Mouse (Mus musculus): ENCODE data around the gene Slc47a1. TPM values are rescaled to one million over a fixed set of nuclear protein-coding genes. Genes with fewer than 3 reads are reported as not detected.
A peak's percentile ranks its signal among the peaks of the same experiment; 100 is the strongest.

Slc47a1 gene
- polyA plus RNA-seq, 2 experiments, result 0.65 to 0.82 TPM

DNA sequence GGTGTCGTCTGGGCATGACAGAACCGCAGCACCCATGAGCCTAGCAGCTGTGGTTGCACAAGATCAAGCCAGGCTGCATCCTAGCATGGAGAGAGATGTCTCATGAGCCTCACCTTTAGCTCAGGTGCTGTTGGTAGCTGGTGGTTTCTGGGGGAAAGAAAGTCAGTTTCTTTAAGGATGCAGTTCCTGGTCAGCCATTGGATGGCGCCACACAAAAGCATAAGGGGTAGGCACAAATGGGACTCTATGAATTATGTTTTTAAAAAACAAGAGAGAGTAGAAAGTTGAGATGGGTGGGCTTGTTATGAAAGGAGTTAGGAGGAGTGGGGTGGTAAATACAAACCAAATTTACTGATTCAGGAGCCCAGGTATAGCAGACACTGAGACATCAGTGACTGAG lies 36.4 kb upstream of the Slc47a1 start:
- H3K4me3 ChIP-seq (replicated peaks; ENCODE audit: low read length), result no peak overlapping the region
- DNase-seq (ENCODE audit: low spot score) (no peak), ATAC-seq (ENCODE audit: low FRiP score, low read depth) (no peak)
- H3K9me3 ChIP-seq (ENCODE audit: control insufficient read depth, low read length), result no peaks in the 10 kb centered on the region
- no peak overlapping the region for H3K9ac ChIP-seq (ENCODE audit: low read depth, low read length, severe bottlenecking)
- no peak overlapping the region for H3K4me2 ChIP-seq (replicated peaks; ENCODE audit: low read depth, low read length, severe bottlenecking)
- 74% methylated on average over 3 of the region's 3 CpGs for WGBS
- TF ChIP-seq POLR2A (IDR thresholded peaks at IDR 0.05; ENCODE audit: borderline replicate concordance, extremely low read depth, insufficient read depth, insufficient read length), result no peak
- H3K4me1 ChIP-seq (ENCODE audit: control insufficient read depth, insufficient read depth, low read length), result no peaks in the 10 kb centered on the region
- no peaks in the 10 kb centered on the region for H3K27me3 ChIP-seq (ENCODE audit: control insufficient read depth, insufficient read depth, low read length)
- H3K27ac ChIP-seq (replicated peaks; ENCODE audit: low read depth, low read length), result no peak overlapping the region
- H3K36me3 ChIP-seq (ENCODE audit: control insufficient read depth, insufficient read depth, low read length), result no peaks in the 10 kb centered on the region

DNA sequence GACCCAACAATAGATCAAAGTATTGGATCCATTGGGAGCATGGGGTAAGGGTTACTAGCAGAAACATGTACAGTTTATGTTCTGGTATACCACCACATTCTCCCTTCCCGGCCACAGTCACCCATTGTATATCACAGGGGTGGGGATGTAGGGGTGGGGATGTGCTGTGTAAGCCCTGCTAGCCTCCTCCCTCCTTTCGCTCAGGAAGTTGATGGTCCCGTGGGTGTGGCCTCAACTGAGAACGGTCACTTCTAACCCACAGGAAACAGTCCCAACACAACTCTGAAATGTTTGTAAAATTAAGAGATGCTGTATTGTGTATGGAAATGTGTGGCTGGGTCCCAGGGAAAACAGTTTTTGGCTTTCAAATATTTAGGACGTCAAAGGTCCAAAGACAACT lies 35.3 kb upstream of the Slc47a1 start:
- no peaks in the 10 kb centered on the region for H3K36me3 ChIP-seq (ENCODE audit: control insufficient read depth, insufficient read depth, low read length)
- H3K4me2 ChIP-seq (replicated peaks; ENCODE audit: low read depth, low read length, severe bottlenecking), result no peak overlapping the region
- no peak overlapping the region for H3K9ac ChIP-seq (ENCODE audit: low read depth, low read length, severe bottlenecking)
- no peaks in the 10 kb centered on the region for H3K4me1 ChIP-seq (ENCODE audit: control insufficient read depth, insufficient read depth, low read length)
- 80% methylated on average over 5 of the region's 5 CpGs for WGBS
- no peaks in the 10 kb centered on the region for H3K27me3 ChIP-seq (ENCODE audit: control insufficient read depth, insufficient read depth, low read length)
- no peak overlapping the region for H3K4me3 ChIP-seq (replicated peaks; ENCODE audit: low read length)
- H3K27ac ChIP-seq (replicated peaks; ENCODE audit: low read depth, low read length), result no peak overlapping the region
- ATAC-seq (ENCODE audit: low FRiP score, low read depth), result no peak
- no peak for DNase-seq (ENCODE audit: low spot score)
- TF ChIP-seq POLR2A (IDR thresholded peaks at IDR 0.05; ENCODE audit: borderline replicate concordance, extremely low read depth, insufficient read depth, insufficient read length), result no peak
- no peaks in the 10 kb centered on the region for H3K9me3 ChIP-seq (ENCODE audit: control insufficient read depth, low read length)

DNA sequence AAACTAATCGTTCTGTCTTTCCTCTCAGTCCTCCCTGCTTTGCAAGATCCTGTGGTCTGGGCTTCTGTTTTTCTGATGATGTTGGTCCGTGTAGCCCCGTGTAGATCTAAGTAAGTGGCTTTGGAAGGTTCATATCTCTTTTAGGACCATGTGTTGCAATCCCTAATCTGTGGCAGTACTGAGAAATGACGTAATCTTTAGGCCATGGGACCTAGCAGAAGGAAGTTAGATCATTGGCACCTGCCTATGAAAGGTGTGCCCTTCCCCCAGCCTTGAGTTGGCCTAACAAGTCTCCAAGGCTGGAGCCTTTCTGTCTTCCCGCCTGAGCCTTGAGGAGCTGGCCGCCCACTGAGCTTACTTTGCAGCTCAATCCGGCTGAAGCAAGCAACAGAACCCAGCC lies 33.7 kb upstream of the Slc47a1 start:
- no peak for ATAC-seq (ENCODE audit: low FRiP score, low read depth)
- no peaks in the 10 kb centered on the region for H3K27me3 ChIP-seq (ENCODE audit: control insufficient read depth, insufficient read depth, low read length)
- H3K4me3 ChIP-seq (replicated peaks; ENCODE audit: low read length), result no peak overlapping the region
- H3K27ac ChIP-seq (replicated peaks; ENCODE audit: low read depth, low read length), result no peak overlapping the region
- 47% methylated on average over 7 of the region's 7 CpGs for WGBS
- no peak for DNase-seq (ENCODE audit: low spot score)
- H3K4me2 ChIP-seq (replicated peaks; ENCODE audit: low read depth, low read length, severe bottlenecking), result no peak overlapping the region
- no peak overlapping the region for H3K9ac ChIP-seq (ENCODE audit: low read depth, low read length, severe bottlenecking)
- no peak for TF ChIP-seq POLR2A (IDR thresholded peaks at IDR 0.05; ENCODE audit: borderline replicate concordance, extremely low read depth, insufficient read depth, insufficient read length)
- no peaks in the 10 kb centered on the region for H3K4me1 ChIP-seq (ENCODE audit: control insufficient read depth, insufficient read depth, low read length)
- H3K9me3 ChIP-seq (ENCODE audit: control insufficient read depth, low read length), result no peaks in the 10 kb centered on the region
- no peaks in the 10 kb centered on the region for H3K36me3 ChIP-seq (ENCODE audit: control insufficient read depth, insufficient read depth, low read length)

DNA sequence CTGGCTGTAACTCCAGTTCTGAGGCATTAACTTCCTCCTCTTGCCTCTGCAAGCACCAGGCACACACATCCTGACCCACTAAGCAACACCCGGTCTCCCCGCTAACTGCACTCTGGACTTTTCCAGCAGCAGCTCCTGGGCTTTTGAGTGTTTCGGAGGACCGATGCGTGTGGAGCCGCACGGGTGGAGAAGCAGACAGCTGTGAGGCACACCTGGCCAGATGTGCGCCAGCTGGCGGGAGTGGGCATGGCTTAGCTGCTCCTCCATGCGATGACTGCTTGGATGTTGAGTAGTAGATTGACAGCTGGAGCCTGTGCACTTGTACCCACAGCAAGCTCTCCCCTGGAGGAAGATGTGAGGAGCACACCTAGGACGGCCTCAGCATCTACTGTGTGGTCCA lies 33.1 kb upstream of the Slc47a1 start:
- H3K9me3 ChIP-seq (ENCODE audit: control insufficient read depth, low read length), result no peaks in the 10 kb centered on the region
- H3K4me1 ChIP-seq (ENCODE audit: control insufficient read depth, insufficient read depth, low read length), result no peaks in the 10 kb centered on the region
- ATAC-seq (ENCODE audit: low FRiP score, low read depth) (no peak), DNase-seq (ENCODE audit: low spot score) (no peak)
- no peak for TF ChIP-seq POLR2A (IDR thresholded peaks at IDR 0.05; ENCODE audit: borderline replicate concordance, extremely low read depth, insufficient read depth, insufficient read length)
- H3K27me3 ChIP-seq (ENCODE audit: control insufficient read depth, insufficient read depth, low read length), result no peaks in the 10 kb centered on the region
- H3K9ac ChIP-seq (ENCODE audit: low read depth, low read length, severe bottlenecking), result no peak overlapping the region
- no peaks in the 10 kb centered on the region for H3K36me3 ChIP-seq (ENCODE audit: control insufficient read depth, insufficient read depth, low read length)
- H3K4me3 ChIP-seq (replicated peaks; ENCODE audit: low read length), result no peak overlapping the region
- H3K4me2 ChIP-seq (replicated peaks; ENCODE audit: low read depth, low read length, severe bottlenecking), result no peak overlapping the region
- WGBS, result 68% methylated on average over 11 of the region's 11 CpGs
- H3K27ac ChIP-seq (replicated peaks; ENCODE audit: low read depth, low read length), result no peak overlapping the region

DNA sequence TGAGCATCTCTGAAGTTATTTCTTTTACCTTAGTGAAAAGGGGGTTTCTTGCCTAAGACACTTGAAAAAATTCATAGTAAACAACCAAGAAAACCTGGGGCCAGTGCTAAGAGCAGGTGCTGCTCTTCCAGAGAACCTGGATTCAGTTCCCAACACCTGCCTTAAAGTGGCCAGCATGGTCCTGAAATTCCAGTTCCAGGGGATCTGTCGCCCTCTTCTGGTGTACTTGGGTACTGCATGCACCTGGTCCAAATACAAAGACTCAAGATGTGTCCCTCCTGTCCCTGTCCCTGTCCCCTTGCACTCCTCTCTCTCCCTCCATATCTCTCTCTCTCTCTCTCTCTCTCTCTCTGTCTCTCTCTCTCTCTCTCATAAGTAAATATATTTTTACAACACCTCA lies 32.0 kb upstream of the Slc47a1 start:
- H3K36me3 ChIP-seq (ENCODE audit: control insufficient read depth, insufficient read depth, low read length), result no peaks in the 10 kb centered on the region
- H3K27me3 ChIP-seq (ENCODE audit: control insufficient read depth, insufficient read depth, low read length), result no peaks in the 10 kb centered on the region
- H3K9ac ChIP-seq (ENCODE audit: low read depth, low read length, severe bottlenecking), result no peak overlapping the region
- no peak for ATAC-seq (ENCODE audit: low FRiP score, low read depth)
- H3K4me1 ChIP-seq (ENCODE audit: control insufficient read depth, insufficient read depth, low read length), result no peaks in the 10 kb centered on the region
- no peaks in the 10 kb centered on the region for H3K9me3 ChIP-seq (ENCODE audit: control insufficient read depth, low read length)
- H3K4me2 ChIP-seq (replicated peaks; ENCODE audit: low read depth, low read length, severe bottlenecking), result no peak overlapping the region
- WGBS, result 0% methylated on average over 1 of the region's 1 CpGs
- DNase-seq (ENCODE audit: low spot score), result peak; percentile 63
- no peak overlapping the region for H3K27ac ChIP-seq (replicated peaks; ENCODE audit: low read depth, low read length)
- TF ChIP-seq POLR2A (IDR thresholded peaks at IDR 0.05; ENCODE audit: borderline replicate concordance, extremely low read depth, insufficient read depth, insufficient read length), result no peak
- H3K4me3 ChIP-seq (replicated peaks; ENCODE audit: low read length), result no peak overlapping the region

DNA sequence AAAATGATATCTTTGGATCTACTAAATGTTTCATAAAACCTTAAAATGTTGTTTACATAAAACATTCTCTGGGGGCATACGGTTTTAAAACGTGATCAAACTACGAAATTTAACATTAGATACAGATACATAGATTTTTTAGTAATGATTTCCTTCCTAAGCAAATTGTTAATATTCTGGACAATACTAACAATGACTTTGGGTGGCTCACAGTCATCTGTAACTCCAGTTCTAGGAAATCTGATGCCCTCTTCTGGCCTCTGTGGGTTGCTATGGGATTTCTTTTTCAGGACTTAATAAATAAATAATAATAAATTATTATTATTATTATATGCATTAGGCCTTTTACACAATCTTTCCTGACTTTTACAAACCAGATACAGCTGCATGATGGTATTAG lies 30.9 kb upstream of the Slc47a1 start:
- no peak overlapping the region for H3K27ac ChIP-seq (replicated peaks; ENCODE audit: low read depth, low read length)
- peak overlapping the region; percentile 57 for H3K4me3 ChIP-seq (replicated peaks; ENCODE audit: low read length)
- H3K9me3 ChIP-seq (ENCODE audit: control insufficient read depth, low read length), result no peaks in the 10 kb centered on the region
- ATAC-seq (ENCODE audit: low FRiP score, low read depth) (no peak), DNase-seq (ENCODE audit: low spot score) (peak; percentile 54)
- no peaks in the 10 kb centered on the region for H3K27me3 ChIP-seq (ENCODE audit: control insufficient read depth, insufficient read depth, low read length)
- H3K9ac ChIP-seq (ENCODE audit: low read depth, low read length, severe bottlenecking), result no peak overlapping the region
- WGBS, result 21% methylated on average over 3 of the region's 3 CpGs
- H3K4me2 ChIP-seq (replicated peaks; ENCODE audit: low read depth, low read length, severe bottlenecking), result peak overlapping the region; percentile 58
- no peaks in the 10 kb centered on the region for H3K4me1 ChIP-seq (ENCODE audit: control insufficient read depth, insufficient read depth, low read length)
- TF ChIP-seq POLR2A (IDR thresholded peaks at IDR 0.05; ENCODE audit: borderline replicate concordance, extremely low read depth, insufficient read depth, insufficient read length), result no peak
- H3K36me3 ChIP-seq (ENCODE audit: control insufficient read depth, insufficient read depth, low read length), result no peaks in the 10 kb centered on the region

Measured in limb, embryonic 14.5 days (tissue).